Mouse (Mus musculus): Measurements from ENCODE around the gene Thegl. TPM values are rescaled to one million over a fixed set of nuclear protein-coding genes. Genes with fewer than 3 reads are reported as not detected.
"Not testable (repeated sequence)": the region's sequence is repeated elsewhere in the genome, so short reads cannot be mapped to it uniquely, and the experiment has no call there.

Thegl gene
- not detected in 2 replicates for total RNA-seq (2021)
- long read RNA-seq, experiment 1, result 0 reads
- long read RNA-seq, experiment 2, result 0 reads

DNA sequence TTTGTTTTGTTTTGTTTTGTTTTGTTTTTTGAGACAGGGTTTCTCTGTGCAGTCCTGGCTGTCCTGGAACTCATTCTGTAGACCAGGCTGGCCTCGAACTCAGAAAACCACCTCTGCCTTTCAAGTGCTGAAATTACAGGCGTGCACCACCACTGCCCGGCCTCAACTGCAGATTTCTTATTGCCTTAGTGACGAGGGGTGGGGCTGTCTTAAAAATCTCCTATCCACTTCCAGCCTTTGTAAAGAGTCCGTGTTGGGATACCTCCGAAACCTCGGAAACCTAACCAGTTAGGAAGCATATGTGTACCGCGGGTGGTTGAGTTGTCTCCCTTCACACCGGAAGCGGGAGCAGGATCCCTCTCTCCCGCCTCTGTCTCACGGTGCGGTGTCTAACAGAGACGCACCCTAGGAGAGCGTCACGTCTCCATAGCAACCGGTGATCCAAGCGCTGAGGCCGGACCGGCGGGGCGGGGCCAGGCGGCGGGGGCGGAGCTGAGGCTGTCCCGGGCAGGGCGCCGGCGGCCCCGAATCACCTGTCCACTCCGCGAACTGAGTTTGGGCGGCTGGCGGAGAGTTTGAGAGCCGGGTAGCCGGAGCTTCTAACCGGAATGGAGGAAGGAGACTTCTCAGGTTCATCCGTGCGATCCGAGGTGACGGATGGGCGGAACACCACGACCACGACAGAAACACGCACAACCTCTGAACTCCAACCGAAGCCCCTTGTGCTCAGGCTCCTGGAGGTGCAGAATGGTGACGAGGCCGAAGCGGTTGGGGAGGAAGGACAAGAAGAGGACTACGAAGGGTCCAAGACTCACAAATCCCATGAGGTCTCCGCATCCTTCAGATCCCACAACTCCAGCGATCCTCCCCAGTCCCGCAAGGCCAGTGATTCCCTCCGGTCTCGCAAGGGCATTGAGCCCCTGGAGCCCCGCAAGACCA lies at the start of gene Thegl:
Gene Thegl, plus strand, starts transcription at position 480 of the 939 bp plus-strand sequence.
- DNase-seq, result peak; percentile 92

DNA sequence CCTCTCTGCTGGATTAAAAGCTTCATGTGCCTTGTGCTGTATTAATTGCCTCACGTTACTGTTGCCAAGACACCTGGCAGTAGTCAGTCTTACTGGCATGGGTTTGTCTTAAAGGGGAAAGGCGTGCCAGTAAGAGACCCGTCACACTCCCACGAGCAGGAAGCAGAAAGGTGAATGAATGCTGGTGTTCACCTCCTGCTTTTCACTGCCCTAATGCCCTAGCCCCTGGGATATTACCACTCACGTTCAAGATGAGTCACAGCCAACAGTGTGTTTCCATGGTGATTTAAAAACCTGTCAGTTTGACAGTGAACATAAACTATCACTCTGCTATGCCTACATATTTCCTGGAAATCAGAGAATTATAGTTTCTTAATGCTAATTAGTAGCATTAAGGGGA lies 46.6 kb upstream of the Thegl start:
- peak; percentile 8 for DNase-seq

GRCm38 (mm10) chr5:76971115-76971514 lies 44.7 kb upstream of the Thegl start:
- DNase-seq, result not testable (repeated sequence)

GRCm38 (mm10) chr5:76973488-76973887 lies 42.3 kb upstream of the Thegl start:
- no peak for DNase-seq

DNA sequence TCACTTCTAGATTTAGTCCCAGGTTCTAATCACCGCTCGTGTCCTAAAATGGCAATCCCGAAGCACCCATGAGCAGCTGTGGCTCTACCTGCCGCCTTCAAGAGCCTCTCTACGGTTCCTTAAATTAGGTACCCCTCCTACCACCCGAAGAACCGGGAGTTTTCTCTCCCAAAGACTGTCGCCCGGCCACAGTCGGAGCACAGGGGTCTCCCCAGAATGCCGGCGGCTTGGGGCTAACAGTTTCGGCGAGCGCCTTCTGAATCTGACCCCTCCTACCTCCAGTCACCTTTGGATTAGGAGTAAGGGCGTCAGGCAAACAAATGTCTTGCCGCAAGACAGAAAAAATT lies 41.6 kb upstream of the Thegl start:
- no peak for DNase-seq

- DNase-seq, result peak; percentile 94
Measured at GRCm38 (mm10) chr5:76974554-76975285, 41.1 kb upstream of the Thegl start, which contains the start of gene Srp72. Srp72 (plus strand) TSS chr5:76974683.

- DNase-seq, result peak; percentile 63
Measured at GRCm38 (mm10) chr5:76975736-76976135, 40.1 kb upstream of the Thegl start.

- DNase-seq, result no peak
Measured at GRCm38 (mm10) chr5:76984015-76984414, 31.8 kb upstream of the Thegl start.

DNA sequence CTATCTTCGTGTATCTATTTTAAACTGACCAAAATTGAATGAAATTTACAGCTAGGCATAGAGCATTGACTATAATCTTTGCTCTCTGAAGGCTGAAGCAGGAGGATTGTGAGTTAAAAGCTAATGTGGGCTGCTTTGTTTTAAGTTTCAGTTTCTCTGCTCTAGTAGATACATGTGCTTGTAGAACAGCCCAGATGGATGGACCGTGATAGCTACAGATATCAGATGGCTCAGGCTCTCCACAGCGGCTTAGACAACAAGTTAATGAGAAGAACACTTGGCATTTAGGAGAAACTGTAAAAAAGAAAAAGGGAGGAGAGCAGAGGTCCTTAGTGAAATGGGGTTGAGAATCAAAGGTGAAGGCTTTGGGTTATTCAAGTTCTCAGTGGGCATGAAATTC lies 25.0 kb upstream of the Thegl start:
- no peak for DNase-seq

DNA sequence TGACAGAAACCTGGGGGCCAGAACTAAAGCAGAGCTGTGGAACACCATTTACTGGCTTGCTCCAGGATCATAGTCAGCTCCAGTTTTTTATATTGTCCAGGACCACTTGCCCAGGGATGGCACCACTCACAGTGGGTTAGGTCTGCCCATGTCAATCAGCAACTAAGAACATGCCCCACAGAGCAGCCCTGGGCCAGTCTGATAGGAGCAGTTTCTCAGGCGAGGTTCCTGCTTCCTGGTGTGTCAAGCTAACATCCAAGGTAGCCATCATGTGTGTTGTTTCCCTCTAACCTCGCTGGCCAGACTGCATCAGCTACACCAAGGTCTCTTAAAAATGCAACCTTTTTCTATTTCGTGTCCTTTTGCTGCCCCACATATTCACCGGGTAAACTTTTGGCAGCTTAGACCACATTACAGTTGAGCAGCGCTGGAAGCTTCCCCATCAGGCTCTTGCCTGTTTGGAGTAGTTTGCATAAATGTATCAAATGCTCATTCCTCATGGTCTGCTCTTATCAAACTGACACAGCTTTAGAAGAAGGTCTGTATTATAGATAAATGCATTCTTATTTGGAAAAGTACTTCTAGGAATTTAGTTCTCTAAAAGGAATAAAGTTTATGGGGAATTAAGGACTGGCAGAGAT lies 22.5 kb upstream of the Thegl start:
- no peak for DNase-seq

DNA sequence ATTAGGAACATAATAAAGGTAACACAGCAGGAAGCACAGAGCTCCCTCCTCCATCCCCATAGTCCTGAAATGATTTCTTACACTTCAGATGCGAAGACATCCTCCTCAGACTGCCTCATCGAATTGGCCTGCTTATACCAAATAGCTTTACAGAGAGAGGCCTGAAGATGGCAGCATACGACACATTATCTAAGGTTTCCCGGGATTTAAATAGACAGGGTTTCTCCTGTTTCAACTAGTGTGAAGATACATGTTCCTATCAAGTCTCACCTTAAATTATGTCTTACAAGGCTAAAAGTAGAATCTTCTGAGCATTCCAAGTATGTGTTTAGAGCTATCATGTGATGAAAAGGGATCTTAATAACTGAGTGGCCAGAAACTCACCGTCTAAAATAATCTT lies 17.4 kb upstream of the Thegl start:
- peak; percentile 27 for DNase-seq

GRCm38 (mm10) chr5:77001192-77001591 lies 14.6 kb upstream of the Thegl start:
- DNase-seq, result no peak

GRCm38 (mm10) chr5:77004051-77004821 lies 11.6 kb upstream of the Thegl start, which contains the start of gene Arl9:
Arl9 (plus strand) TSS chr5:77004055.
- DNase-seq, result no peak

DNA sequence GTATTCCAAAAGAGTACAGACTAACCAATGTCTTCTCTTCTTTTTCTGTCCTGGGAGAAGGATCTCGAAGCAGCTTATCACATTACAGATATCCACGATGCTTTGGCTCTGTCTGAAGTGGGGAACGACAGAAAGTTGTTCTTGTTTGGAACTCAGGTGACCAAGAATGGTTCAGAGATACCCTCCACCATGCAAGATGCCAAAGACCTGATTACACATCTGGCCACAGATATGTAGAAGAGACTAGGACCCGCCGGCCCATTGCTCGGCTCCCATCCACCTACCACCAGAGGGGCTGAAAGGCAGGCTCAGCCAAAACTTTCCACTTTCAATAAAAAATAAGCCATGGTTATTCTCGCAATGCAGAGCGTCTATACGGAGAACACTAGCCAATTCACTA lies 5.5 kb upstream of the Thegl start:
- no peak for DNase-seq

- no peak for DNase-seq
Measured at GRCm38 (mm10) chr5:77011082-77011481, 4.7 kb upstream of the Thegl start.

GRCm38 (mm10) chr5:77013171-77013570 lies 2.7 kb upstream of the Thegl start:
- DNase-seq, result no peak

- no peak for DNase-seq
Measured at GRCm38 (mm10) chr5:77028034-77028433, 12.2 kb downstream of the Thegl start.

DNA sequence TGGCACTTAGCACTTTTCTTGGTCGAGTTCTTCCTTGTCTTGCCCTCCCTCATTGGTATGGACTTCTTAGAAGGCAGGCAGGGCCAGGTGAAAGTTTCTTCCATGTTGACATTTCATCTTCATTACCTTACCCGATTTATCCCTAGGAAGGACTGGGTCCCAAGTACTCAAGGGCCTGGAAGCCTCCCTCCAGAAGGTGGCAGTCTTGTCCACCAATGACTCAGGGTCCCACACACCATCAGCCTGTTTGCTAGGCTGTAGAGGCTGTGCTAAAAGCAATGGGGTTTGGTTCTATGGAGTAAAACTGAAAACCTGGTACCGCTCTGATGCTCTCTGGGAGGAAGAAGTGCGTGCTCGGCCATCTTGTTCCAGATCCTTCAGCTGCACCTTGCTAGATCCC lies 13.9 kb downstream of the Thegl start:
- DNase-seq, result peak; percentile 61

GRCm38 (mm10) chr5:77035101-77035500 lies 19.3 kb downstream of the Thegl start:
- DNase-seq, result not testable (repeated sequence)

GRCm38 (mm10) chr5:77038451-77038850 lies 22.6 kb downstream of the Thegl start:
- DNase-seq, result no peak

DNA sequence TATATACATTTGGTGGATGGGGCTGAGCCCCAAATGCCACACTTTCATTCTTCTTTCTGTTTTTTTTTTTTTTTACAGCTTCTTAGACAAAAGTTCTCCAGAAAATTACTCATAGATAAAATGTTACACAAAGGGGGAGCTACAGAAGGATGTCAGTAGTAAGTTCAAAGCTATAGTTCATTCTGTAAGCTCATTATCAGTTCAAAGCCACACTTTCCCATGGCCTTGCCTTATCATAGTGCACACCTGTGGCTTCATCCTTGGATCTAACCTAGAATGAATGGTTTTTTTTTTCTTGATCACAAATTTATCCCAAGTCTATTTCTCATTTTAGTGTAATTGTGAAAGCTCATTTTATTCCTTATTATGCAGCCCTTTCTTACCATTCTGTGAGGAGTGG lies 23.6 kb downstream of the Thegl start:
- DNase-seq, result no peak

- no peak for DNase-seq
Measured at GRCm38 (mm10) chr5:77044362-77044761, 28.5 kb downstream of the Thegl start.

Measured in adrenal gland, postnatal 14 days (tissue).